Mouse (Mus musculus) small intestine, adult 2 months (tissue): ENCODE measurements around the gene Ccn6.

ENCODE experiments used
- CTCF ChIP-seq: fragments of 200-500 bp; IDR thresholded peaks from 2 replicates; pipeline ENCODE4 v1.5.1; 2012; ENCODE audit warnings: low read depth, mild to moderate bottlenecking, control low read depth, inconsistent platforms, low read length, moderate library complexity, mixed read lengths; ENCODE audit not compliant: insufficient replicate concordance, insufficient read length; ENCODE audit errors: extremely low read depth
- POLR2A ChIP-seq: fragments of 200-500 bp; IDR thresholded peaks from 2 replicates; pipeline ENCODE4 v1.6.1; 2012; ENCODE audit warnings: low read depth, mild to moderate bottlenecking, control low read depth, inconsistent platforms, low read length, moderate library complexity

GRCm38 (mm10) chr10:39173077-39173476 is 9.5 kb upstream of the Ccn6 start:
- TF ChIP-seq POLR2A (no peak), CTCF (no peak)
